Mouse (Mus musculus): ENCODE measurements around the gene Aph1c.

GRCm38 (mm10) chr9:66794629-66795463 is 39.7 kb downstream of the Aph1c start:
- TF ChIP-seq CTCF (IDR thresholded peaks at IDR 0.05; ENCODE audit: low read depth): no peak; the same call in 1 of the 2 replicates
- TF ChIP-seq EP300 (optimal IDR thresholded peaks at IDR 0.05): peak; percentile 60

All from stomach, postnatal 0 days (tissue).